27 mouse cellular contexts compared by ENCODE assay signal in the genomic region with DNA sequence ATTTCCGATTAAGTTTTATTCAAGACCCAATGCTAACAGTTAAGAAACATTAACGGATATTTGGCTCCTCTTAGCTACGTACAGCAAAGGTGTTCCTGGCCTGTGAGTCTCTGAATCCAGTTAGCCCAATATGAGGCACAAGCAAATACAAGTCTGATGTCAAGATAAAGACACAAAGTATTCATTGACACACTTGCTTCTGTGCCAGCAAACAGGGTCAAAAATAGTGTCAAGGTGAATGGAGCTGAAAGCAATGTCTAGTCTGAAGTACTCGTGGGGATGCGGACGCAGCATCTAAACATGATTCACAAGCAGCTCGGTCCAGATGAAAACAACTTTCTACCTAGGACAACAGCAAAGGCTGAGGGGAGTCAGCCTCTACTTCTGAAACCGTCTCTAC. TPM values are rescaled to one million over a fixed set of nuclear protein-coding genes. Genes with fewer than 3 reads are reported as not detected.
DNase-seq lines count a peak whose midpoint lies in the region; ATAC-seq and TF ChIP-seq lines count a peak whose summit lies in the region.
"Had no signal": no experiment of that assay in that cellular context is flagged by ENCODE, and none has a peak within 500 bp of the region (broad histone marks: within the 10 kb centered on the region; RNA-seq: fewer than 3 reads in every experiment).

No protein-coding gene starts in this region.

- no peak for TF ChIP-seq EP300 in heart, adult 2 months (IDR thresholded peaks at IDR 0.05; ENCODE audit: insufficient read depth, low read depth, low read length)

- intact Hi-C loops in heart, adult 2 months (cut with DNase I), result no loop called here
- intact Hi-C loops in heart, postnatal 25 days (cut with DNase I), result no loop called here

- H3K4me3 ChIP-seq in heart, embryonic 11.5 days (ENCODE audit: low read depth, low read length), result no peak overlapping the region
- no peak overlapping the region for H3K4me3 ChIP-seq in heart, adult 2 months
- no peak overlapping the region for H3K4me3 ChIP-seq in heart, embryonic 16.5 days (ENCODE audit: low read length)
- no peak overlapping the region for H3K4me3 ChIP-seq in testis, adult 2 months (ENCODE audit: control insufficient read depth, low read depth, low read length)
- H3K4me3 ChIP-seq: kidney, embryonic 15.5 days; neural tube, embryonic 15.5 days had no signal

- no peaks in the 10 kb centered on the region for H3K36me3 ChIP-seq in heart, embryonic 11.5 days (ENCODE audit: control insufficient read depth, insufficient read depth, low read length)
- H3K36me3 ChIP-seq in heart, adult 2 months (ENCODE audit: control insufficient read depth, insufficient read depth, low read length), result peaks cover 8% of the 10 kb centered on the region
- no peaks in the 10 kb centered on the region for H3K36me3 ChIP-seq in heart, embryonic 16.5 days (ENCODE audit: control insufficient read depth, insufficient read depth)
- H3K36me3 ChIP-seq in testis, adult 2 months (ENCODE audit: control insufficient read depth, insufficient read depth, low read length), result no peaks in the 10 kb centered on the region
- H3K36me3 ChIP-seq: kidney, embryonic 15.5 days; neural tube, embryonic 15.5 days had no signal

- WGBS in heart, embryonic 11.5 days (ENCODE audit: insufficient replicate concordance), result 61% methylated on average over 8 of the region's 8 CpGs
- WGBS in heart, adult 2 months, result 63% methylated on average over 8 of the region's 8 CpGs
- 55% methylated on average over 8 of the region's 8 CpGs for WGBS in heart, embryonic 16.5 days

- no peak for TF ChIP-seq CTCF in heart, adult 2 months (IDR thresholded peaks at IDR 0.05)
- TF ChIP-seq CTCF in testis, adult 2 months (IDR thresholded peaks at IDR 0.05; ENCODE audit: control insufficient read depth, insufficient read depth, insufficient replicate concordance, low read depth, low read length), result no peak

- H3K9me3 ChIP-seq in heart, embryonic 11.5 days (replicated peaks; ENCODE audit: control insufficient read depth, low read length), result no peaks in the 10 kb centered on the region
- H3K9me3 ChIP-seq in heart, embryonic 16.5 days (replicated peaks; ENCODE audit: control insufficient read depth, low read length), result no peaks in the 10 kb centered on the region
- H3K9me3 ChIP-seq: kidney, embryonic 15.5 days; neural tube, embryonic 15.5 days had no signal

- DNase-seq in adrenal gland, adult (ENCODE audit: inconsistent age in 2 of 2, low spot score in 1 of 2), result peak; percentile 26 to 65
- DNase-seq in adrenal gland, postnatal 25 days, result no peak
- no peak for DNase-seq in heart, adult 2 months
- DNase-seq in heart, postnatal 25 days (ENCODE audit: low spot score), result no peak
- DNase-seq in testis, postnatal 10 days (ENCODE audit: low spot score), result no peak
- DNase-seq: cerebellum, adult 11 months; cerebellum, adult 9-10 months; cerebellum, postnatal 36 days; gastrocnemius, postnatal 14 days; kidney, adult 18-20 months; kidney, postnatal 25 days; lung, adult 18-20 months; lung, postnatal 10 days; midbrain, embryonic 14.5 days; retina, postnatal 1 day; right cerebral cortex, postnatal 14 days; thymus, postnatal 14 days had no signal

- no peak for TF ChIP-seq POLR2A in heart, adult 2 months (IDR thresholded peaks at IDR 0.05; ENCODE audit: insufficient read depth, low read depth, low read length)
- TF ChIP-seq POLR2A in testis, adult 2 months (IDR thresholded peaks at IDR 0.05; ENCODE audit: control insufficient read depth, low read depth, low read length), result no peak

- peaks cover 14% of the 10 kb centered on the region for H3K79me2 ChIP-seq in heart, adult 2 months (replicated peaks; ENCODE audit: control insufficient read depth, insufficient read depth, low read length)

- no peaks in the 10 kb centered on the region for H3K27me3 ChIP-seq in heart, embryonic 11.5 days (ENCODE audit: control insufficient read depth, insufficient read depth, low read length)
- H3K27me3 ChIP-seq in heart, adult 2 months (ENCODE audit: control insufficient read depth, insufficient read depth, low read length), result no peaks in the 10 kb centered on the region
- H3K27me3 ChIP-seq in heart, embryonic 16.5 days (ENCODE audit: control insufficient read depth, insufficient read depth, low read length), result no peaks in the 10 kb centered on the region
- H3K27me3 ChIP-seq in testis, adult 2 months (ENCODE audit: control insufficient read depth, insufficient read depth, low read length), result no peaks in the 10 kb centered on the region
- H3K27me3 ChIP-seq: CH12.LX; kidney, embryonic 15.5 days; neural tube, embryonic 15.5 days had no signal

- H3K27ac ChIP-seq in heart, embryonic 11.5 days (ENCODE audit: low read depth, low read length), result 0 out of 2 replicates have a peak overlapping the region, but pooled peaks have one; percentile 46
- H3K27ac ChIP-seq in heart, adult 2 months, result no peak overlapping the region
- peak overlapping the region; percentile 59 for H3K27ac ChIP-seq in heart, embryonic 16.5 days (ENCODE audit: low read length)
- peak overlapping the region; percentile 21; the same call in 1 of the 2 replicates for H3K27ac ChIP-seq in testis, adult 2 months (ENCODE audit: control insufficient read depth, insufficient read depth, low read depth, low read length)
- H3K27ac ChIP-seq: kidney, embryonic 15.5 days; neural tube, embryonic 15.5 days had no signal

- no peak overlapping the region for H3K9ac ChIP-seq in heart, embryonic 11.5 days (ENCODE audit: low read depth, low read length)
- H3K9ac ChIP-seq in heart, adult 2 months (ENCODE audit: low read depth, low read length), result no peak overlapping the region
- H3K9ac ChIP-seq in heart, embryonic 16.5 days (ENCODE audit: low read length), result peak overlapping the region; percentile 31
- H3K9ac ChIP-seq: kidney, embryonic 15.5 days; neural tube, embryonic 15.5 days had no signal

- no peak for ATAC-seq in heart, embryonic 11.5 days (replicated peaks; ENCODE audit: insufficient number of reproducible peaks, low FRiP score, low TSS enrichment)
- ATAC-seq in heart, embryonic 16.5 days (replicated peaks; ENCODE audit: extremely low read depth, insufficient read depth, low FRiP score), result 0 out of 2 replicates have a peak, but pooled peaks have one; percentile 4
- ATAC-seq: activated CD4-positive, CD25-positive, alpha-beta regulatory T cell, adult 4 months; forebrain, embryonic 14.5 days; hindbrain, embryonic 16.5 days had no signal

- peak overlapping the region; percentile 12; the same call in 1 of the 2 replicates for H3K4me2 ChIP-seq in heart, embryonic 11.5 days
- H3K4me2 ChIP-seq in heart, embryonic 16.5 days (ENCODE audit: low read depth, low read length), result peak overlapping the region; percentile 43
- H3K4me2 ChIP-seq: kidney, embryonic 15.5 days; liver, embryonic 11.5 days; neural tube, embryonic 15.5 days had no signal

- H3K4me1 ChIP-seq in heart, embryonic 11.5 days (ENCODE audit: control insufficient read depth, insufficient read depth, low read length), result peaks cover 64% of the 10 kb centered on the region
- H3K4me1 ChIP-seq in heart, adult 2 months (ENCODE audit: control insufficient read depth, insufficient read depth, low read length), result peaks cover 12% of the 10 kb centered on the region
- H3K4me1 ChIP-seq in heart, embryonic 16.5 days (ENCODE audit: control insufficient read depth, insufficient read depth, low read length), result peaks cover 47% of the 10 kb centered on the region
- no peaks in the 10 kb centered on the region for H3K4me1 ChIP-seq in testis, adult 2 months (ENCODE audit: control insufficient read depth, insufficient read depth, low read length)
- H3K4me1 ChIP-seq: neural tube, embryonic 15.5 days had no signal

RNA-seq across cellular contexts. Expression of a gene that starts 11.7 kb away (rescaled TPM):
- total RNA-seq in adrenal gland, postnatal 25 days (2021), result 23.9 and 28.3 TPM in 2 replicates
- polyA plus RNA-seq in heart, embryonic 11.5 days (2014; fragmentation: Nextera tagmentation; extraction: Ambion mirVana), result 53.9 and 56.8 TPM in 2 replicates
- total RNA-seq in heart, adult 2 months (2021), result 10 to 100 TPM; 48.5 to 52.0 TPM
- polyA plus RNA-seq in heart, adult 2 months (2012; rRNA removed), result 17.5 and 29.8 TPM in 2 replicates
- 42.0 and 46.8 TPM in 2 replicates for polyA plus RNA-seq in heart, embryonic 16.5 days (2015; fragmentation: Nextera tagmentation; extraction: Ambion mirVana)
- total RNA-seq in heart, postnatal 25 days (2021), result 10 to 100 TPM; 48.2 to 50.2 TPM
- 4.9 and 5.4 TPM in 2 replicates for polyA plus RNA-seq in testis, adult 2 months (2012; rRNA removed)

Comparison
In these comparisons a context has a peak if more than half of its experiments do, and no peak if none do; other contexts are left out.
1. DNase-seq: peak in adrenal gland, adult (2 of 2); none in adrenal gland, postnatal 25 days (single experiment), heart, adult 2 months (0 of 2), heart, postnatal 25 days (single experiment) and testis, postnatal 10 days (single experiment).